Mouse (Mus musculus) MEL (cell line): ENCODE measurements around the gene 1700109H08Rik.
A peak's percentile ranks its signal among the peaks of the same experiment; 100 is the strongest.
"Not testable (repeated sequence)": the region's sequence is repeated elsewhere in the genome, so short reads cannot be mapped to it uniquely, and the experiment has no call there.

Source experiments
- CTCF ChIP-seq, 3 experiments: IDR thresholded peaks in 2 of 3; conservative IDR thresholded peaks in 1 of 3; 2 replicates each; pipeline ENCODE4 v1.5.1; 2011 to 2012; ENCODE audit warnings: low read length in 3 of 3, low read depth in 2 of 3, mild to moderate bottlenecking in 2 of 3, improper control_type of control experiment in 1 of 3, inconsistent platforms in 1 of 3, mixed read lengths in 1 of 3, moderate library complexity in 1 of 3; ENCODE audit not compliant: control insufficient read depth in 1 of 3, insufficient read depth in 1 of 3, poor library complexity in 1 of 3, severe bottlenecking in 1 of 3
- MXI1 ChIP-seq: IDR thresholded peaks from 2 replicates; pipeline ENCODE4 v1.6.1; 2011; ENCODE audit warnings: mild to moderate bottlenecking, low read depth, low read length, improper control_type of control experiment
- POLR2A ChIP-seq, 2 experiments: IDR thresholded peaks; 2 replicates each; pipeline ENCODE4 v1.6.1; 2011 to 2012; ENCODE audit warnings: low read length in 2 of 2, mild to moderate bottlenecking in 2 of 2, control low read depth in 1 of 2, improper control_type of control experiment in 1 of 2, low read depth in 1 of 2, moderate library complexity in 1 of 2; ENCODE audit not compliant: control insufficient read depth in 1 of 2, insufficient read depth in 1 of 2, poor library complexity in 1 of 2
- TBP ChIP-seq: IDR thresholded peaks from 2 replicates; pipeline ENCODE4 v1.8.0; 2011; ENCODE audit warnings: low read depth, low read length, improper control_type of control experiment
- USF1 ChIP-seq: IDR thresholded peaks from 2 replicates; pipeline ENCODE4 v1.6.1; 2014; ENCODE audit warnings: low read depth, mild to moderate bottlenecking, inconsistent platforms, low read length, improper control_type of control experiment, moderate library complexity

DNA sequence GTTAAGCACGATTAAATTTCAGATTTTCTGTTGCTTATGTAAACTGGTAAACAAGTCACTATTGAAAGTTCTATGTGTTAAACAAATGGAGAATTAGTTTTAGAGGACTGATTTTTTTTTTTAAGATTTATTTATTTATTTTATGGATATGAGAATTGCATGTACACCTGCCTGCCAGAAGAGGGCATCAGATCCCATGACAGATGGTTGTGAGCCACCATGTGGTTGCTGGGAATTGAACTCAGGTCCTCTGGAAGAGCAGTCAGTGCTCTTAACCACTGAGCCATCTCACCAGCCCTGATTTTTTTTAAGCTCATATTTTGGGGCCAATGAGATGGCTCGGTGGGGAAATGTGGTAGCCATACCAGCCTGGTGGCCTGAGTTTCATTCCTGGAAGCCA is 40.5 kb downstream of the 1700109H08Rik start:
- TF ChIP-seq POLR2A (IDR thresholded peaks at IDR 0.05; ENCODE audit: control insufficient read depth in 1 of 2, insufficient read depth in 1 of 2, low read depth in 1 of 2, low read length in 2 of 2, poor library complexity in 1 of 2); USF1; MXI1; TBP: not testable (repeated sequence)
- peak in 1 of 3 experiments; percentile 19; a peak in 2 of 6 replicates for TF ChIP-seq CTCF (IDR thresholded peaks at IDR 0.05 in 2 of 3, conservative IDR thresholded peaks at IDR 0.05 in 1 of 3; ENCODE audit: control insufficient read depth in 1 of 3, insufficient read depth in 1 of 3, low read depth in 2 of 3, low read length in 3 of 3, poor library complexity in 1 of 3, severe bottlenecking in 1 of 3)
